Mouse (Mus musculus): ENCODE measurements at regions not wholly inside any gene's neighbourhood (a gene's known extent, or its start where the extent isn't known, plus 50 kb on each side); places are given as distances from the start of the nearest gene placed in this dataset.

DNA sequence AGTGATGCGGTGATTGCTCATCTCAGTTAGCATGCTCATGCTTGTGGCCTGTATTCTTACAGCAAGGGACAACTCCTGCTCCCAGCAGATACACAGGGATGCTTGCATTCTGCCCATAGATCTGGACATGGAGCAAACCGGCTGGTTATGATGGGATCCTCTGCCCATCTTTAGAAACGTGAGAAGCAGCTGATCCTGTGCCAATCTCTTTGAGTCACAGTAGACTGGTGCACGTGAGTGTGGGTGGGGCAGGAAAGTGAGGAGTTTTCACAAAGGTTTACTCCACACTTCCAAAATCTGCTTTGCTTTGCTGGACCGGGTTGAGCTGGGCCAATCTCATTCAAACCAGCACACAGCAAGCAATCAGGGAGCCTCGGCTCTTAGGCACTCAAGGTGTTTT lies 93.5 kb upstream of the Arhgap28 start:
- Histone ChIP-seq H3K9ac (ENCODE audit: low read depth, low read length) (no peak overlapping the region), H3K36me3 (ENCODE audit: insufficient read depth, low read length) (no peaks in the 10 kb centered on the region), H3K27me3 (ENCODE audit: insufficient read depth, low read length) (no peaks in the 10 kb centered on the region), H3K4me3 (replicated peaks; ENCODE audit: low read depth, low read length) (no peak overlapping the region), H3K4me1 (replicated peaks; ENCODE audit: insufficient read depth, low read length) (no peaks in the 10 kb centered on the region), H3K27ac (no peak overlapping the region), H3K4me2 (ENCODE audit: low read length) (no peak overlapping the region), H3K9me3 (replicated peaks; ENCODE audit: low read length) (no peaks in the 10 kb centered on the region)
- ATAC-seq (replicated peaks; ENCODE audit: low FRiP score, low read depth) (no peak), DNase-seq (ENCODE audit: low spot score) (no peak)
- 77% methylated on average over 6 of the region's 6 CpGs for WGBS
- no peak for TF ChIP-seq CTCF (IDR thresholded peaks at IDR 0.05; ENCODE audit: low read depth)

DNA sequence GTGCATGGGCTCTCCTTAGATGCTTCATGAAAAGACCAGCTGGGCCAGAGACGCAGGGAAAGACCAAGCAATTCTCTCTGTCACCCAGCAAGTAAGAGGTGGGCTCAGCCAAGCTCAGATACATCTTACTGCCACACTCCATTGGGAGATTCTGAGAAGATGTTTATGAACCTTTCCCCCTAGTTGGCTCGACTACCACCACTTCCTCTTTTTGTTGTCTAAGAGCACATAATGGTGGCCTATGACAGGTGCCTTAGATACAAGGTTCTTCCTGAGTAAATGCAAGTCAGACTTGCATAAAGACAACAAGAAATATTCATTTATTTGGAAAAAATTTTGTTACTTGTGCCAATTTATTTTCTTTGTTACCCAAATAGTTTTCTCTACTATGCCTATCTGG lies 96.2 kb upstream of the Arhgap28 start:
- 67% methylated on average over 2 of the region's 2 CpGs for WGBS
- Histone ChIP-seq H3K9me3 (replicated peaks; ENCODE audit: low read length) (no peaks in the 10 kb centered on the region), H3K4me2 (ENCODE audit: low read length) (no peak overlapping the region), H3K9ac (ENCODE audit: low read depth, low read length) (no peak overlapping the region), H3K4me1 (replicated peaks; ENCODE audit: insufficient read depth, low read length) (no peaks in the 10 kb centered on the region), H3K36me3 (ENCODE audit: insufficient read depth, low read length) (no peaks in the 10 kb centered on the region), H3K27ac (no peak overlapping the region), H3K27me3 (ENCODE audit: insufficient read depth, low read length) (no peaks in the 10 kb centered on the region), H3K4me3 (replicated peaks; ENCODE audit: low read depth, low read length) (no peak overlapping the region)
- DNase-seq (ENCODE audit: low spot score) (no peak), ATAC-seq (replicated peaks; ENCODE audit: low FRiP score, low read depth) (no peak)
- TF ChIP-seq CTCF (IDR thresholded peaks at IDR 0.05; ENCODE audit: low read depth) = no peak

GRCm38 (mm10) chr17:68103346-68103745 lies 99.4 kb upstream of the Arhgap28 start:
- H3K4me1 ChIP-seq (replicated peaks; ENCODE audit: insufficient read depth, low read length) = no peaks in the 10 kb centered on the region
- no peaks in the 10 kb centered on the region for H3K27me3 ChIP-seq (ENCODE audit: insufficient read depth, low read length)
- no peak for TF ChIP-seq CTCF (IDR thresholded peaks at IDR 0.05; ENCODE audit: low read depth)
- no peak overlapping the region for H3K4me3 ChIP-seq (replicated peaks; ENCODE audit: low read depth, low read length)
- ATAC-seq (replicated peaks; ENCODE audit: low FRiP score, low read depth) = peak; percentile 65; the same call in 1 of the 2 replicates
- 35% methylated on average over 6 of the region's 6 CpGs for WGBS
- no peaks in the 10 kb centered on the region for H3K36me3 ChIP-seq (ENCODE audit: insufficient read depth, low read length)
- no peaks in the 10 kb centered on the region for H3K9me3 ChIP-seq (replicated peaks; ENCODE audit: low read length)
- peak; percentile 77 for DNase-seq (ENCODE audit: low spot score)
- H3K4me2 ChIP-seq (ENCODE audit: low read length) = no peak overlapping the region
- H3K27ac ChIP-seq = no peak overlapping the region
- H3K9ac ChIP-seq (ENCODE audit: low read depth, low read length) = no peak overlapping the region

GRCm38 (mm10) chr17:68106366-68106765 lies 102.4 kb upstream of the Arhgap28 start:
- 40% methylated on average over 8 of the region's 8 CpGs for WGBS
- no peaks in the 10 kb centered on the region for H3K4me1 ChIP-seq (replicated peaks; ENCODE audit: insufficient read depth, low read length)
- DNase-seq (ENCODE audit: low spot score) (no peak), ATAC-seq (replicated peaks; ENCODE audit: low FRiP score, low read depth) (no peak)
- no peak overlapping the region for H3K4me2 ChIP-seq (ENCODE audit: low read length)
- H3K4me3 ChIP-seq (replicated peaks; ENCODE audit: low read depth, low read length) = no peak overlapping the region
- H3K9ac ChIP-seq (ENCODE audit: low read depth, low read length) = no peak overlapping the region
- no peaks in the 10 kb centered on the region for H3K27me3 ChIP-seq (ENCODE audit: insufficient read depth, low read length)
- no peaks in the 10 kb centered on the region for H3K9me3 ChIP-seq (replicated peaks; ENCODE audit: low read length)
- no peak for TF ChIP-seq CTCF (IDR thresholded peaks at IDR 0.05; ENCODE audit: low read depth)
- no peak overlapping the region for H3K27ac ChIP-seq
- no peaks in the 10 kb centered on the region for H3K36me3 ChIP-seq (ENCODE audit: insufficient read depth, low read length)

- H3K27me3 ChIP-seq (ENCODE audit: insufficient read depth, low read length) = no peaks in the 10 kb centered on the region
- H3K27ac ChIP-seq = no peak overlapping the region
- H3K36me3 ChIP-seq (ENCODE audit: insufficient read depth, low read length) = no peaks in the 10 kb centered on the region
- DNase-seq (ENCODE audit: low spot score) (no peak), ATAC-seq (replicated peaks; ENCODE audit: low FRiP score, low read depth) (no peak)
- H3K9ac ChIP-seq (ENCODE audit: low read depth, low read length) = no peak overlapping the region
- H3K9me3 ChIP-seq (replicated peaks; ENCODE audit: low read length) = no peaks in the 10 kb centered on the region
- no peak for TF ChIP-seq CTCF (IDR thresholded peaks at IDR 0.05; ENCODE audit: low read depth)
- no peaks in the 10 kb centered on the region for H3K4me1 ChIP-seq (replicated peaks; ENCODE audit: insufficient read depth, low read length)
- H3K4me3 ChIP-seq (replicated peaks; ENCODE audit: low read depth, low read length) = no peak overlapping the region
- no peak overlapping the region for H3K4me2 ChIP-seq (ENCODE audit: low read length)
- 76% methylated on average over 5 of the region's 5 CpGs for WGBS
These were observed 104.0 kb upstream of the Arhgap28 start for GRCm38 (mm10) chr17:68107875-68108274.

DNA sequence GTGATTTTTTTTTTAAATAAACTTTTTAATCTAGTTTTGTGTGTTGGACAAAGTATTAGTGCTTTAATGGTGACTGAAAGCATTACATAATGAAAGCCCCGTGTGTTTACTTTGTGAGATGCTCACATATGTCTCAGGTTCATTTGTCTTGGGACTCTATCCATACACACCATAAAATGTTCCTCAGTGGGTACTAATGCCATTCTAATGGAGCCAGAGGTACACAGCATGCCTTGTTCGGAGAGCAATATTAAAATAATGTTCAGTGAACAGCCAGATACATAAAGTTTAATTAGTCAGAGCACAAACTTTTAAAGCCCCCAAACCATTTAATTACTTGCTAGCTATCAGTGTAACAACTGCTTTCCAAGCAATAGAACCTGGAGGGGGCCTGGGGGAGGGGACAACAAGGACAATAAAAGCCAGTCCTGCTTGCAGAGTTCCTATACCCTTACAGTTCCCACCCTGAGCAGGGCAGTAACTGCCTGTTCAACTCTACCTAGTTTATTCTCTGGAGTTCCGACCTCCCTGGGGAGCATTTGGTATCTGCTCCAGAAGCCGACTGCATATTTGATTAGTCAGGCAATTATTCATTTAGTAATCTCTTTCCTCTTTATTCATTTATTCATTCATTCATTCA lies 108.0 kb upstream of the Arhgap28 start:
- Histone ChIP-seq H3K9me3 (replicated peaks; ENCODE audit: low read length) (no peaks in the 10 kb centered on the region), H3K27me3 (ENCODE audit: insufficient read depth, low read length) (no peaks in the 10 kb centered on the region), H3K4me2 (ENCODE audit: low read length) (no peak overlapping the region), H3K36me3 (ENCODE audit: insufficient read depth, low read length) (no peaks in the 10 kb centered on the region), H3K9ac (ENCODE audit: low read depth, low read length) (no peak overlapping the region), H3K4me1 (replicated peaks; ENCODE audit: insufficient read depth, low read length) (no peaks in the 10 kb centered on the region), H3K4me3 (replicated peaks; ENCODE audit: low read depth, low read length) (no peak overlapping the region), H3K27ac (no peak overlapping the region)
- ATAC-seq (replicated peaks; ENCODE audit: low FRiP score, low read depth) (no peak), DNase-seq (ENCODE audit: low spot score) (no peak)
- no peak for TF ChIP-seq CTCF (IDR thresholded peaks at IDR 0.05; ENCODE audit: low read depth)
- WGBS = 46% methylated on average over 4 of the region's 4 CpGs

DNA sequence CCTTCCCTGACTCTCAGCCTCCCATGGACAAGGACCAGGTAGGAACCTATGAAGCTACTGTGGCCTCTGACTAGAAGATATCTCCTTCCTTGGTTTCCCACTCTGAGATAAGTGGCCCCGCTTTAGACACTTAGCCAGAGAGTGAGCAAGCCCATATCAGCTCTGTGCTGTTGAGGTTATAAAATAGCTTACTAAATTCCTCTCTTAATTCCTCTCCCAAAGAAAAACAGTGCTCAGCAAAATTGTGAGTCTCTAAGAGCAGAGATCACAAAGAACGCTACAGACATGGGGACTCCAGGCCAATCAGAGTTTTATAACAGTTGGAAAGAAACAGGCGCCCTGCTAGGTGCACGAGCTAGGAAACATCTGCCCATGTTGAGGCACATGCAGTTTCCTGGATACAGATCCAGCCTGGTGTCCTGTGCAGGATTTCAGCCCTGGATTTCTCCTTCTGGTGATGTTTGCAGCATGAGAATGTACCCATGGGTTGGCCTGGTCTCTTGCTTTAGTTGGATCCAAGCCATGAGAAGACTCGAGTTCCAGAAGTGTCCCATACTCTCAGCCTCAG lies 108.9 kb upstream of the Arhgap28 start:
- no peak for TF ChIP-seq CTCF (IDR thresholded peaks at IDR 0.05; ENCODE audit: low read depth)
- H3K4me1 ChIP-seq (replicated peaks; ENCODE audit: insufficient read depth, low read length) = no peaks in the 10 kb centered on the region
- WGBS = 62% methylated on average over 5 of the region's 5 CpGs
- no peaks in the 10 kb centered on the region for H3K36me3 ChIP-seq (ENCODE audit: insufficient read depth, low read length)
- H3K9me3 ChIP-seq (replicated peaks; ENCODE audit: low read length) = no peaks in the 10 kb centered on the region
- H3K4me2 ChIP-seq (ENCODE audit: low read length) = no peak overlapping the region
- ATAC-seq (replicated peaks; ENCODE audit: low FRiP score, low read depth) (no peak), DNase-seq (ENCODE audit: low spot score) (no peak)
- no peak overlapping the region for H3K9ac ChIP-seq (ENCODE audit: low read depth, low read length)
- no peaks in the 10 kb centered on the region for H3K27me3 ChIP-seq (ENCODE audit: insufficient read depth, low read length)
- H3K27ac ChIP-seq = no peak overlapping the region
- no peak overlapping the region for H3K4me3 ChIP-seq (replicated peaks; ENCODE audit: low read depth, low read length)
